Mouse (Mus musculus): ENCODE results near the gene Sarm1.

Sarm1 gene

DNA sequence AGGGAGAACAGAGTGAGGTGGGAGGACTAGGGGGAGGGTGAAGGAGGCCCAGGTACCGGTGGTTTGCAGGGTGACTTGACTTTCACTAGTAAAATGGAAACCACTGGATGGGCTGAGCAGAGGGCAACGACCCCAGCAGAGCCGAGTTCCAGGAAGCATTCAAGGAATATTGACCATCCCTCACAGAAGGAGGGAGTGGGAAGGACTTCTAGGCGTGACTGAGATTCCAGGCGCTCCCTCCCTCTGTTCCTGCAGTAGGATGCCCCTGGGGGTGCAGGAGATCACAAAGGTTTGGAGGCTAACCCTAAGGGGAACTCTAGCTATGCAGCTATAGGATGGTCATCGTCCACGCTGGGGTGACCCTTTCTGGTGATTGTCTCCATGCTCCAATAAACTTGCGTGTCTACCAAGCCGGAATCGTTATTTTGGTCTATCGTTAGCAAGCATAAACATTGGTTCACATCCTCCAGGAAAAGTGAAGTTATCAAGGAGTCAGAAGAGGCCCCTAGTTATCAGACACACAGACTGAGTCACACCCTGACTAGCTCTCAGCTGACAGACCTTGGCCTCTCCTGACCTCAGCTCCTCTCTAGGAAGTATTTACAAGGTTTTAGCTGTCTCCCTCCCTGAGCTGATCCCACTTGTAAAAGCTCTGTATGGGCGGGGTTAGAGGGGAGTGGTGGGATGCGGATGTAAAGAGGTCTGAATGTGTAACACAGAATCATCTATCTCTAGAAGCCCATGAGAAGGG, 34.1 kb downstream of the Sarm1 start:
- DNase-seq = no peak

DNA sequence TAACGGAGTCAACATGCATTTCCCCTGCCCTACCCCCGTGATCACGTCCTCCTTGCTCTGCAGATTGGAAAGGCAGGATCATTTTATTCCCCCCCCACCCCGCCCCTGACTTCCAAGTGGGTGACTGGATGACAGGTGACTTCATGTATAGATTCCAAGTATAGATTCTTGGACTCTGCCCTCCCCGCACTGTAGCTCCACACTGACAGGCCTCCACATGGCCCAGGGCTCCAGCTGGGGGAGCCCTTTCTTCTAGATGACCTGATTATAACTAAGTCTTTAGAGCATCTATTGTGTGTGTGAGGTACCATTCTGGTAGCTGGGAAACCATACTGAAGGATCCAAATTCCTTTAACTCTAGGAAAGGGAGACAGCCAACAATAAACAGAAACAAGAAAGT, 34.9 kb downstream of the Sarm1 start:
- DNase-seq = no peak

DNA sequence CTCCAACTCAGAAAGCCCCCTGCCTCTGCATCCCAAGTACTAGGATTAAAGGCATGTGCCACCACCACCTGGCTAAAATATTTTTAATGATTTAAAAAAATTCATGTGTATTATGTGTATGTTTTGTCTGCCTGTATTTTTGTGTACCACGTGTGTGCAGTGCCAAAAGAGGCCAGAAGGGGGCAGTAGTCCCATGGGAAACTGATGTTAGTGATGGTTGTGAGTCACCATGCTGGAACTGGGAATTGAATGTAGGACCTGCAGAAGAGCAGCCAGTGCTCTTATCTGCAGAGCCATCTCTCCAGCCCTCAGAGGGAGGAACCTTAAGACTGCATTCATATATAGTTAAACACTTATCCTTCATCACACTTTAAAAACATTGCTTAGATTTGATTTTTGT, 35.7 kb downstream of the Sarm1 start:
- no peak for DNase-seq

DNA sequence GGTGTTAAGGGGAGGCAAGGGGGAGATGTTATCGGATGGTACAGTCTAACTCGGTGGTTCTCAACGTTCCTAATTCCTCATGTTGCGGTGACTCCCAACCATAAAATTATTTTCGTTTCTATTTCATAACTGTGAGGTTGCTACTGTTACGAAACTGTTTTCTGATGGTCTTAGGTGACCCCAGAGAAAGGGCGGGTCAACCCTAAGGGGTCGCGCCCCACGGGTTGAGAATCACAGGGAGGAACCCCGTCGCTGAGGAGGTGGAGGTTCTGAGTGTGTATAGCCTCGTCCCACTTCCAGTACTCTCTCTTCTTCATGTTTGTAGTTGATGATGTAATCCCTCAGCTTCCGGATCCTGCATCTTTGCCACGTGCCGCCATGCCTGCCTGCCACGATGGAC, 38.8 kb downstream of the Sarm1 start:
- DNase-seq = no peak

DNA sequence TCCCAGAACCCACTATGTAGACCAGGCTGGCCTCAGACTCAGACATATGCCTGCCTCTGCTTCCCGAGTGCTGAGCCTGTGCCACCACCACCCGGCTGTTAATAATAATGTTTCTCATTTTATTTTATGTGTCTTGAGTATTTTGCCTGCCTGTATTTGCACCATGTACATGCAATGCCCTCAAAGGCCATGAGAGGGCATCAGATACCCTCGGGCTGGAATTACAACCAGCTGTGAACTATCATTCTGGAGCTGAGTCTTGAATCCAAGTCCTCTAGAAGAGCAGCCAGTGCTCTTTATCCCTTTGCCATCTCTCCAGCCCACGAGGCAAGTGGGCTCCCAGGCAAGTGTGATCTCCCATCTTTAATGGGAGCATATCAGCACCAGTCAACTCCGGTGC, 42.2 kb downstream of the Sarm1 start:
- no peak for DNase-seq

DNA sequence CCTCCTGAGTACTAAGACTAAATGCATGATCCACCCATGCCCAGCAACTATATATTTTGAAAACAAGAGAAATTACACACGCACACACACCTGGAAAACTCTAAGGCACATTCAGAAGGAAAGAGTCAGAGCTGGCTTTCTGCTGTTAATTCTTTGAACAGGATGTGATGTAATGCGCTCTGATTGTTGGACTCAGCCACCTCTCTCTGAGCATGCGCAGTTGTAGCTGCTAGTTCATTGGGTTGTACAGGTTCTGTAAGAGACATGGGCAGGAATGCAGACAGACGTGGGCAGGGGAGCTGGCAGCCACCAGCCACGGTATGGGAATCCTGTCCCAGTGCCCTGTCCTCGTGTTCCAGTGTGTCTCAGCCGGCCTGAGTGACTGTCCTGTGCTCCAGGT, 43.3 kb downstream of the Sarm1 start:
- no peak for DNase-seq

DNA sequence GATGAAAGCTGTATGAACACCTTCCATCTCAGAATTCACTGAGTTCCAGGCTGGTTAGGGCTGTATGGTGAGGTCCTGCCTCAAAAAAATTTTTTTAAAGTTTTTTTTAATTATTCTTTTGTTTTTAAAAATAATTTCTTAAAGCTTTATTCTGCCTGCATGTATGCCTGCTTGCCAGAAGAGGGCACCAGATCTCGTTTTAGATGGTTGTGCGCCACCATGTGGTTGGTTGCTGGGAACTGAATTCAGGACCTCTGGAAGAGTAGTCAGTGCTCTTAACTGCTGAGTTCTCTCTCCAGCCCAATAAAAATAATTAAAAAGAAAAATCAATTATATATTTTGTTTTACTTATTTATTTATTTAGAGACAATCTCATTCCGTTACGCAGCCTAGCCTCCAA, 43.9 kb downstream of the Sarm1 start:
- DNase-seq = peak; percentile 79

DNA sequence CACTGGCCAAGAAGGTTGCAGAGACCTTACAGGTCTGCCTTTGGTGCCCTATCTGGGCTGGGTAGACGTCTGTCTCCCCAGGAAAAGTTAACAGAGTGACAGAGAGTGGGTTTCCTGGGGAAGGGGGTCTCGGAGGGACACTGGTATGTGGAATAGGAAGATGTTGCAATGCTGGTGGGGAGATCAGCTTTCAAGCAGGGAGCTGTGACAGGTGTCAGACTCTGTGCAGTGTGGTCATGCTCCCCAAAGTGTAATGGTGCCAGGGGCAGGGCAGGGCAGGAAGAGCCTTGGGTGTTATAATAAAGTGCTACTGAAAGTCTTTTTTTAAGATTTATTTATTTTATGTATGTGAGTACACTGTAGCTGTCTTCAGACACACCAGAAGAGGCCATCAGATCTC, 47.2 kb downstream of the Sarm1 start:
- no peak for DNase-seq

DNA sequence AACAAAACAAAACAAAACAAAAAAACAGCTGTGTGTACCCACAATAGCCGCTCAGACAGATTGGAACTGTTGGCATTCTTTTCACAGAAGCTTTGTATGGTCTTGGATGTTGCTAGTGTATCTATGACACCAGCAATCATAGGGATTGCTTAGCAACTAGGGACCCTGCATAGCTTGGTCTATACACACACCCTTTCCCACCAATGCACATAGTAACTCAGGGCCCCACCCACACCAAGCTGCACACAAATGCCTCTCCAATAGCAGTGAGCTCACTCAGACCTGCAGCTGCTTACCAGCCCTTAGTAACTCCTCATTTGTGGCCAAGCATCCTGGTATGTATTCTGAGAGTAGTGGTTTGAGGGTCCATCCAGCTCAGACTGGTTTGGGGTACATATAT, 49.3 kb downstream of the Sarm1 start:
- DNase-seq = no peak

DNA sequence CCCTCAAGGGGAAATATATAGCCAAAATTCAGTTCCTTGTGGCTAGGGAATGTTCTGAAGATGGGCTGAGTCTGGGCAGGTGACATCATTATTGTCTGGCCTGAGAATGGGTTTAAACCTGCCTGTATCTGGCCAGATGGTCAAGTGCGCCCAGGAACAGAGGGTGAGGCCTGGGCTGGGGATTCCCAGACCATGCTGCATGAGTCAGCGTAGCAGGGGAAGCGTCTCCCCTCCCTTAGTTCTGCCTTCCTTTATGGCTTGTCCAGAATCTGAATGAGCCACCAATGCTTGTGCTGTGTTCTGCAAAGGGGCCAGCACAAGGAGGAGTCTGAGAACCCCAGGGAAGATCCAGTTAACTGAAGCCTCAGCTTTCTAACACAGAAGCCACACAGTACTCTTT, 50.4 kb downstream of the Sarm1 start:
- no peak for DNase-seq

DNA sequence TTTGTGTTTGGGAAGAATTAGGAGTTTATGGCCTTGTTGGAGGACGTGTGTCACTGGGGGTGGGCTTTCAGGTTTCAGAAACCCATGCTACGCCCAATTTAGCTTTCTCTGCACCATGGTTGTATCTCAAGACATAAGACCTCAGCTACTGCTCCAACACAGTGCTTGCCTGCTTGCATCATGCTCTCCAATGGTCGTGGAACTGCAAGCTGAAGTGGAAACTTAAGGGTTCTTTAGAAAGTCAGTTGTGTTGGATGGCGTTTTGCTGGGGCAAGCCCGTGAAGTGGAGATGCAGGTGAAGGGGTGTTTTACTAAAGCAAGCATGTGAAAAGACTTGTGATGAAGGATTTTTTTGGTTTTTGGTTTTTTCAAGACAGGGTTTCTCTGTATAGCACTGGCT, 54.4 kb downstream of the Sarm1 start:
- no peak for DNase-seq

DNA sequence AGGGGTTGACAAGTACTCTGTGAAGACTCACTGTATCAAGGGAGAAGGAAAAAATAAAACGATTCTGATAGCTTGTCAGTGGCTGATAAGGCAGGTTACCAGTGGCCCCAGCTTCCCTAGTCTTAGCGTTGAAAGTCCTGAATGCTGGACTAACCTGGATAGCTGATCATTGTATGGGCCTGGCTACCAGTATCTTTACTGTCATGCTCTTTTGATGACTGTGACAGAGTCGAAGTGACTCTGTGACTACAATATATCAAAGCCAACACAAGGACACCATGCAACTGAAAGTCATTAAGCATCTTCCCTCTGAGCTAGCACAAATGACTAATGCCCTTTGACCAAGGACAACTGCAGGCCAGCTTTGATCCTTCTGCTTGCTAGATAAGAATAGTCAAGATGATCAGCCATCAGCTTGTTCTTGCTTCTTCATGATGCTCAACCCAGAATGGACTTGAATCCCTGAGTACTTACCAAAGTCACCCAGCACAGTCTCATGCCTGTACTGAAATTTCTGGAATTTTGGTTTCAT, 59.1 kb downstream of the Sarm1 start:
- DNase-seq = no peak

DNA sequence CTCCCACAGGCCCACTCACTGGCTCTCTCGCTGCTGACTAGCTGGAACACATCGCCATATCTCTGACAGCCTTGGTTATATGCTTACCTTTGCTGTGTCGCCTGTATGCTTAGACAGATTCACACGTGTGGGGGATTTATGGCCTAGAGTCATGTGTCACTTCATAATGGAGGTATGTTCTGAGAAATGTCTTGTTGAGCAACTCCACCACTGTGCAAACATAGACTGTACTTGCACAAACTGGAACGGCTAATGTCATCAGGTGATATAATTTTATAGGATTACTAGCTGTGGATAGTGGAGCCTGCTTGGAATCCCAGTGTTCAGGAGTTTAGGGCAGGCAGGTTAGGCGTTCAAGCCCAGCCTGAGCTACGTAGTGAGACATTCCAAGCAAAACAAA, 60.4 kb downstream of the Sarm1 start:
- no peak for DNase-seq

DNA sequence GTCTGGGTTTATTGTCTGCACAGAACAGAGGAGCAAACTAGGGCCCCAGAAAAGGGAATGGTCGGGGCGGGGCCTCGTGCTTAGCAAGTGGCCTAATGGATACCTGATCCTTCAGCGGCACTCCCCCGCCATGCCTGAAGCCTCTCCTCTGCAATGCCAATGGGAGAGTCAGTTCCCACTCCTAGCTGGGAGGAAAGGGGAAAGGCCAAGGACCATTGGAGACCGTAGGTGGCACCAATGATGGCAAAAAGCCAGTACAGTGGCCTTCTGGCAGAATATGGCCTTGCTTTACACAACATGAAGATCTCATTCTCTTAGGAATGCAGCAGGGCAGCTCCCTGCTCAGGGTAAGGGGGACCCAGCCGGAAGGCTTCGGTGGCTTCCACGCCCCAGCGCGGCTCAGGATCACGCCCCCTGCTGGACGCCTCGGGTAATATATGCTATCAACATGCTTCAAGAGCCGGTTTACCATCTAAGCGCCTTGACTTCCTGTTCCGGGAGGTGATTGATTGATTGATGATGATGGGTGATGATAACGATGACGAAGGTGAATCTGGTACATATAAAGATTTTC, 61.7 kb downstream of the Sarm1 start:
- DNase-seq = peak; percentile 30

DNA sequence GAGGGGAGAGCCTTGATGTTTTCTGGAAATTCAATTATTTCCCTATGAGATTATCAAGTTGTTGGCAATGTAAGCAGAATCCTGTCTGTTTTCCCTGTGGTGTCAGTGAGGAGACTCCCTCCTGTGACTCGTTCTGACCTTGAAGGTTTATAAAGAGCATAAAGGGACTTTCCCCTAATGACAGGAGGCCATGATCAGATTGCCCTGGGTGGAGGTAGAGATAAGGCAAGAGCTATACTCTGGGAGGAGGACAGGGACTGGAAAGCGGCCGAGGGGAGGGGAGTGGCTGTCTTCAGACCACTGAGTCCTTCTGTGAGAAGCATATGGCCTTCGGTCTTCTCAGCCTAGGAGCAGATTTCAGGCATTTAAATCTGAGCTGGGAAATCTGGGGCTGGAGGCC, 63.5 kb downstream of the Sarm1 start:
- DNase-seq = no peak

DNA sequence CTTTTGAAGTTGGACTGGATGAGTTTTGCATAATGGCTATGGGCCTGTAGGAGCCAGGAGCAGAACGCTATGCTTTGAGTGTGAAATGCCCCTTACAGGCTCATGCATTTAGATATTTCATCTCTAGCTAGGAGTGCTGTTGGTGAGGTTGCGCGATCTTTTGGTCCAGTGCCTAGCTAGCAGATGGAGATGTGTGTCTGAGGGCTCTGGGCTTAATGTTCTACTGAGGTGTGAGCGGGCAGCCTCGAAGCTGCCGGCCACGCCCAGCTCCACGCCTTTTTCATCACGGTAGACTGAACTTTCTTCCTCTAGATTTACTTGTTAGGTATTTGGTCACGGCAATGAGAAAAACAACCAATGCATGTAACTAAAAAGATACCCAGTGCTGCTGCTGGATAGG, 66.4 kb downstream of the Sarm1 start:
- no peak for DNase-seq

DNA sequence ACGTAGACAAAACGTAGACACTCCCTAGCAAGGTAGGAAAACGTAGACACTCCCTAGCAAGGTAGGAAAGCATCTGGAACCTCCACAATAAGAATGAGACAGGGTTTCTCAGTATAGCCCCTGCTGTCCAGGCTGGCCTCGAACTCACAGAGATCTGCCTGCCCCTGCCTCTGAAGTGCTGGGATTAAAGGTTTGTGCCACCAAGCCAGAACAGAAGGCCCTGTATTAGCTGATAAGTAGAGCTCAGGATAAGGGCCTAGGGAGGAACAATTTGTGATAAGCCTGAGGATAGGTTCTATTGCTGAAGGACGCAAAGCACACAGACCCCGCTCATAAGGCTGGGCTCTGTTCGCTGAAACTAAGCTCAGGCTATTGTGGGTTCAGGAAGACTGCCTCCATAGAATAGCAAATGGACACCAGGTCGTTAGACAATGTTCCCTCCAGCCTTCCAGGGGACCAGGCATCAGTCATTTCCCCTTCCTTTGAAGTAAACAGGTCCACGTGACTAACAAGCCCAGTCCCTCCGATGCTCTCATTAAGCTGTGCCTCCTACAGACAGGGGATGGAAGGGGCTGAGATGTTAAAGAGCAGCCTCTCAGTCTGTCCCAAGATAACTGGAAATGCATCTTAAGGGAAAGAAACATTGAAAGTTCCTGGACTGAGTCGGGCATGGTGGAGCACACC, 67.2 kb downstream of the Sarm1 start:
- DNase-seq = no peak

DNA sequence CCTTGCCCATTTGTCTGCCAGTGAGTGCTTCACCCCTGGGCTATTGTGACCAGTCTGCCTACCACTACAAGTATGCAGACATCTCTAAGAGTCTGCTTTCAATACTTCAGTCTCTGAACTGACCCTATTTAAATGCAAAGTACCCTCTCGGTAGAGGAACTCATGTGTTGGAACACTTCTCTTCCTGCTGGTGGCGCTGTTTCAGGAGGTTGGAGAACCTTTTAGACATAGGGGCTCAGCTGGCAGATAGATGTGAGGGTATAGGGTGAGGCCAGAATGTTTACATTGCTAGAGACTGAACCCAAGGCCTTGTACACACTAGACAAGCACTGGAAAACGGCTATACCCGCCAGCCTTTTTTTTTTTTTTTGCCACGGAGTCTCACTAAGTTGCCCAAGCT, 69.2 kb downstream of the Sarm1 start:
- DNase-seq = no peak

DNA sequence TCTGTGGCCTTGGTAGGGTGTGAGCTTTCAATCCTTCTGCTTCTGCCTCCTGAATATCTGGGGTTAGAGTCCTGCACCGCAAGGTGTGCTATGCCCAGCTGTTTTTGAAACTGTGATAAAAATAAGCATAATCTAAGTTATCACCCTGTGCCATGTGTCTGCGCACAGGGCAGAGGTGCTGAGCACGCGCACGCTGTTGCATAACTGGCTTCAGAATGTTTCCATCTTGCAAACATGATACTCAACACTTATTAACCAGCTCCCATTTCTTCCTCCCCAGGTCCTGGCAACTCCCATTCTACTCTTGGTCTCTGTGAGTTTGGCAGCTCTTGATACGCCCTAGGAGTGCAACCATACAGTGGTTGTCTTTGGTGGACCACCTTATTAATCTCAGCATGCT, 69.9 kb downstream of the Sarm1 start:
- no peak for DNase-seq

DNA sequence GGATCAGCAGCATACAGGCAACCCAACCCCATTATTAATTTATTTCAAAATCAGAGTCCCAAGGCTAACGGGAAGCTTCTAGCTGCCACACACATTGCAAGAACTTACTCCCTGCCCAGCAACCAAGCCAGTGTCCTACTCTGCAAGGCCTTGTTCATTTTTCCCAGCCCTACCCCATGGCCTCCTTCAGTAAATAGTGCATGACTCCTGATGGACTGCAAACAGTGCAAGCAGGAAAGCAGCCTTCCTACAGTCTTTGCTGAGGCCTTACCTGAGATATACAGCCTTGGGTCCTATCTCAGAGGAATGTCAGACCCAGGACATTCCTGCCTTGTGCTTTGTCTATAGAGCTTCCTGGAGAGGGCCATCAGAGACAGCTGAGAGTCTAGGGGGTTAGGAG, 72.0 kb downstream of the Sarm1 start:
- no peak for DNase-seq

DNA sequence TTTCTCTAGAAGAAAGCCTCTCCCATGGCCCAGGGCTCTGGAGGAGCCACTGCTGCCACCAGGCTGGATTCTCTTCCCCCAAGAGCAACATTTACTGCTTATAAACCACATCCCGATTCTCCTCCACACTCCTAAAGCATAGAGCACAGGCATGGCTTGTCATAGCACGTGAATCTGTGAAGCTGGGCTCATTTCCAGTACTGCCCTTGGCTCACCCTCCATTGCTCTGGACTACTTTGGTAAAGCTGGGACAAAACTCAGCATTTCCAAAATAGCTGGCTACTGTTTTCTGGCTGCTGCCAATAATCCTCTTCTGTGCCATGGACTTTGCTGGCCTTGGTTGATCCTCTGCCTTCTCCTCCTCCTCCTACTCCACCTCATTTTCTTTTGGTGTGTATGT, 73.2 kb downstream of the Sarm1 start:
- no peak for DNase-seq
